Mouse (Mus musculus) embryonic fibroblast, embryonic 13.5 days (primary cell): Measurements from ENCODE around the gene Plce1. TPM values are rescaled to one million over a fixed set of nuclear protein-coding genes. Genes with fewer than 3 reads are reported as not detected.
A peak's percentile ranks its signal among the peaks of the same experiment; 100 is the strongest.

Experiments used
- H3K27ac ChIP-seq: 2 replicates; pipeline ENCODE4 v1.5.1; 2012; ENCODE audit warnings: low read length, control low read depth, inconsistent platforms; ENCODE audit not compliant: insufficient read depth
- H3K4me1 ChIP-seq: 2 replicates; pipeline ENCODE4 v1.6.1; 2011; ENCODE audit warnings: low read length; ENCODE audit not compliant: control insufficient read depth, insufficient read depth
- H3K4me3 ChIP-seq: 2 replicates; pipeline ENCODE4 v1.5.1; 2011; ENCODE audit warnings: mild to moderate bottlenecking, control low read depth, low read length; ENCODE audit not compliant: insufficient read depth
- CTCF ChIP-seq: IDR thresholded peaks from 2 replicates; pipeline ENCODE4 v1.5.1; 2011; ENCODE audit warnings: mild to moderate bottlenecking, control low read depth, low read length, moderate library complexity, borderline replicate concordance; ENCODE audit not compliant: insufficient read depth
- POLR2A ChIP-seq: IDR thresholded peaks from 2 replicates; pipeline ENCODE4 v1.6.1; 2011; ENCODE audit warnings: low read depth, mild to moderate bottlenecking, control low read depth, low read length, moderate library complexity
- polyA plus RNA-seq: library from polyadenylated mRNA; stranded (reverse); fragments of >200 nt; gene quantifications from 2 replicates; pipeline ENCODE4 v1.2.4, GENCODE M21; 2011; ENCODE audit warnings: low read depth; ENCODE audit not compliant: missing spikeins, insufficient read length

Gene Plce1
- polyA plus RNA-seq, 1 experiment = 10.8 TPM

DNA sequence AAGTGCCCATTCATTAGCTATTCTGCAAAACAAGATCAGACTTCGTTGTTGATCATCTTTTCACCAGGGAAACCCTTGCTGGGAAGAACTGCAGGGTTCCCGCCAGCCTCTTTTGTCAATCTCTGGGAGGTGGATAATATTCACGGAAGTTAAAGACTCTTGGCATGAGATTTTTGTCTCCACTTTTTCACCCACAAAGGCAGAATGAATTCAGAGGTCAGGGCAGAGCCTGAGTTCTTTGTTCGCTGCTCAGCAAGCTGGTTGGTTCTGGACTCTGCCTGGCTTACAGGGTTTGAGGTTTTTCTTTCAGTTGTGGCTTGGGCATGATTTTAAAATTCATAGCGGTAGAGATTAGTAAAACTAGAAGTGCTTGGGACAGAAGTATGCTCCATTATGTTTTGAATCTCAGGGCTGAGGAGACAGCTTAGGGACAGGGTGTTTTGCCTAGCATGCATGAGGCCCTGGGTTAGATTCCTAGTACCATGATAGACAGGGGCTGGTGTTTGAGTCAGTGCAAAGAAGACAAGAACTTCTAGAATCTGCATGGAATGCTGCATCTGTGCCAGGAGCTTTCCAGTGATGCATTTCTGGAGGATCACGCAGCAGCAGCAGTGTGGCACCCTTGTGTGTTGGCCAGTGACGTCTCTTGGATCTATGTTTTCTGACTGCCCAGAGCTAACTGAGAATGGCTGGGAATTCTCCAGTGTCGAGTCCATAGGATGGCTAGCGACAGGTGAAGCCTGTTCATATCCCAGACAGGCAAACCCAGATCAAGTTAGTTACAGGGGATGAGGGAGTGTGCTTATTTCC lies 7.4 kb downstream of the Plce1 start:
- Histone ChIP-seq H3K4me1 (no peaks in the 10 kb centered on the region), H3K4me3 (no peak overlapping the region), H3K27ac (no peak overlapping the region)
- TF ChIP-seq POLR2A (no peak), CTCF (no peak)

DNA sequence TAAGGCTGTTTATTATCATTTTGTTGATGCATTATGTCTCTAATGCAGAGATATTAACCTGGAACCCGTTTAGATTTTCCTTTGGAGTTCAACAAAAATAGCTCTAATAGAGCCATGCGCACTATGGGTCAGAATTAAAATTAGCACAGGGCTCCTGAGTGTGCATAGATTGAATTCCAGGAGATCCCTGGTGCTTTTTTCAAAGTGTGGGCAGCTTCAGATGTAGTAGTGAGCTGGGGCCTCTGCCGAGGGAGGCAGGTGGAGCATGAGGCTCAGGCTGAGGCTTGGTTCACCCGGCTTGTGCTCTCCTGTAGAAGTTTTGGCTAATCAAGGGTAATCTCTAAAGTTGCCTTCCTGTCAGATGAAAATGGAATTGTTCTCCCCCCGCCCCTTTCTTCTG lies 17.3 kb downstream of the Plce1 start:
- no peaks in the 10 kb centered on the region for H3K4me1 ChIP-seq
- no peak overlapping the region for H3K27ac ChIP-seq
- H3K4me3 ChIP-seq = no peak overlapping the region
- TF ChIP-seq CTCF = no peak
- no peak for TF ChIP-seq POLR2A

DNA sequence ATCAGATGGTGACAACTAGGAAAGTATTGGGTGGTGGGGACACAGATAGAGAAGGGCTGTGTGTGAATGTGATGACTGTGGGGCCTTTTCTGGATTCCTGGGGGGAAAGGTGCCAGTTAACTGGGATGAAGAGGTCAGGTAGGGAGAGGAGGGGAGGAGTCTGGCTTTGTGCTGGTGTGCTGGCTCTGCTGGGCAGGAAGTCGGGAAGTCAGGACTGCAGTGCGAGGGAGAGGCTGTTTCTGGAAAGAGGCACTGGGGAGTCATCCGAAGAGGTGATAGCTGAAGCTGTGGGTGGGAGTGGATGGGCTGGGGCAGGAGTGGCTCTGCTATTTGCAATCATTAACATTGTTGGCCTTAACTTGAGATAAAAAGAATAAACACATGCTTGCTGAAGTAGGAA lies 23.7 kb downstream of the Plce1 start:
- Histone ChIP-seq H3K27ac (no peak overlapping the region), H3K4me1 (no peaks in the 10 kb centered on the region)
- no peak for TF ChIP-seq POLR2A
- no peak for TF ChIP-seq CTCF

DNA sequence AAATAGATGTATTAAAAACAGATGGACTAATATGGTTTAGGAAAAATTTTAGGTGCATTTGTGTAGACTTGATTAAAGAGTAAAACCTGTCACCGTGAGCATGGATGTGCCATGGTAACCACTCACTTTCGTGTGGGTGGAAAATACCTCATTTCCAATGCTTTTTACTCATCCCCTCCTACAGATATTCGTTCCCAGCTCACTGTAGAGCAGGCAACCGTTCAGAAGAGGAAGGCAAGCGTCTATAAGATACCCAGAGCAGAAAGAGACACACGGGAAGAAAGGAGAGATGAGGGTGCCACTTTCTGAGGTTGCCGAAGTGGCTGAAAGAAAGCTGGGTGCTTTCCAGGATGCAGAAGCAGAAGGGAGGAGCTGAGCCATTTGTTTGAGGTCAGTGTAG lies 25.2 kb downstream of the Plce1 start:
- no peak for TF ChIP-seq CTCF
- TF ChIP-seq POLR2A = no peak
- no peak overlapping the region for H3K27ac ChIP-seq
- H3K4me3 ChIP-seq = no peak overlapping the region
- H3K4me1 ChIP-seq = no peaks in the 10 kb centered on the region

More for the DNA sequence above, 23.7 kb downstream of the Plce1 start:
- no peak overlapping the region for H3K4me3 ChIP-seq

DNA sequence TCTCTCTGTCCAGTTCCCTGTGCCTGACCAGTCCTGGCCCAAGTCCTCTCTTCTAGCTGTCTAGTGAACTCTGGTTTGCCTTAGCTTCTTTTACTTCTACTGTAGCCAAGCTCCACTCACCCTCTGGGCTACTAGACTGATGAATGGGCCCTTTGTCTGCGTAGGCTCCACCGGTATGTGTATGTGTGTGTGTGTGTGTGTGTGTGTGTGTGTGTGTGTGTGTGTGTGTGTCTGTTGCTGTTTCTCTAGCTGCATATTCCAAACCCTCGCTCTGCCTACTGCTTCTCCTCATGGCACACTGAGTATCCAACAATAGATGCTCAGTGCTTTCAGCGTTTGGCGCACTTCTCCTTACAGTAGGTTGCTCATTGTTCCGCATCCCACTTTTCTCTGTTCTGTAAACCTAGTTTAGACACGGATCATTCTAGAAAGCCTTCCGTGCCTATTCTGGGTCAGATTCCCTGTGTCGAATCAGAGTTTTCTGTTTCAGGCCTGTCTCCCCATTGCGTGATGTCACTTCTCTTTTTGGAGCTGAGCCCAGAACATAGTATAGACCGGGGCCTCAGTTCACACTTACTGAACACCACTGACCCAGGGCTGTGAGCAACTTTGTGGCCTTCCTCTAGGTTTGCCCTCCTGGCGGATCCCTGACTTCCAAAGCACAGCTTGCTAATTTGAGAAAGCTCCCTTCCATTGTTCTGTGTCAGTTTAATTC lies 26.5 kb downstream of the Plce1 start:
- Histone ChIP-seq H3K27ac (no peak overlapping the region), H3K4me3 (no peak overlapping the region)
- TF ChIP-seq POLR2A (no peak), CTCF (no peak)

DNA sequence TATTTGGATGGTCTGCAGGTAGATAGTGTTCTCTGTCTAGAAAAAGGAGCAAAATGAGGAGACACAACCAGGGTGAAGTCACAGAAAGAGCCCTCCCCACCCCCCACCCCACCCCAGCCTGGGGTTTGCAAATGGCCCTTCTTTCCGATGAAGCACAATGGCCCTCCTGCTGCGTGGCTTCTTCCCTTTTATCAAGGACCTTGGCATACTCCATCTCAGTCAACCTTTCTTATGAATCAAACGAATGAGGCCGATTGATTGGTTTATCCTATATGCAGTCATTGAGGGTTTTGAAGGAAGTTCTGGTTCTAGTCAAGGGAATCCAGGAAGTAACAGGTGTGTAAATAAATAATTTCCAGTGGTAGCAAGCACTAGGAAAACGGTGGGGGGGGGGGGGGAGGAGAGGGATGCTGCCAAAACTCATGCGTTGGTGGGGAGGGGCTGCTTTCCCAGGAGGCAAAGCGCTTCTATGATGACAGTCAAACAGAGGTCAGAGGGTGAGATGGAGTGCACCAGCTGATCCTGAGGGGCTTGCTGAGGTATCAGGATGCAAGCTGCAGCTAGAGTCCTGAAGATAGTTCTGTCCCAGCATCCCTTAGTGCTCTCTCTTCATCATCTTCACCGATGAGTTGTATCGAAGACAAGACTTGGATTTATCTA lies 27.2 kb downstream of the Plce1 start:
- Histone ChIP-seq H3K4me1 (no peaks in the 10 kb centered on the region), H3K4me3 (no peak overlapping the region), H3K27ac (no peak overlapping the region)
- TF ChIP-seq POLR2A (no peak), CTCF (no peak)

More for the DNA sequence above, 26.5 kb downstream of the Plce1 start:
- no peaks in the 10 kb centered on the region for H3K4me1 ChIP-seq

DNA sequence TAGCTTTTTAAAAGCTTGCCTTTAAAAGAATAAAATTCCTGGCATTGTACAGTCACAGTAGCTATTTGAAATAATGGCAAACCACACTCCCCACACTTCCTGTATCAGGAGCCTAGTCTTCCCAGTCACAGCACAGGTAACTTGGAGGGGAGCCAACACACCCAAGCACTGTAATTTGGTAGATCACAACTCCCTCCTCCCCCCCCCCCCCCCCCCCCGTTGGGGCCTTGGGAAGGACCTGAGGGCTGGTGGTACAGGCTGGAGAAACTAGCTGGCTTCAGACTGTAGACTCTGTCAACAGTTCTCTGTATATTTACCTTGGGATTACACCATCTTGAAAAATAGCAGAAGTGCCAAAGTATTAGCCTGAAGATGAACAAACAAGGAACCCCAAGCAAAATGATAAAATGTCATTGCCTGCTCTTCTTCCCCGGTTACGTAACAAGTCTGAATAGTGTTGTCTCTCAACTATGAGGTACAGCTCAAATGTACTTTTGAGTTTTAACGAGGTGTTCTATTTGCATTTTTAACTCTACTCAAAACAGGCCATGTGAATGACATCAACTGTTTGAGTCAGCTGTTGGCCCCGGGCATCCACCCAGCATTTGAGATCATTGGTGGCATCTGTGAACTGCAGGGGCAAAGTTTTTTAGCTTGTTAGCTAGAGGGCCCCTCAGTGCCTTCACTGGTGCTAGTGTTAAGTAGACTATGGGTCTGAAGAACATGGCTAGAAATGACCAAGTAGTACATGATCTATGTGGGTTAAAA lies 33.7 kb downstream of the Plce1 start:
- H3K4me3 ChIP-seq = no peak overlapping the region
- TF ChIP-seq POLR2A (no peak), CTCF (no peak)

DNA sequence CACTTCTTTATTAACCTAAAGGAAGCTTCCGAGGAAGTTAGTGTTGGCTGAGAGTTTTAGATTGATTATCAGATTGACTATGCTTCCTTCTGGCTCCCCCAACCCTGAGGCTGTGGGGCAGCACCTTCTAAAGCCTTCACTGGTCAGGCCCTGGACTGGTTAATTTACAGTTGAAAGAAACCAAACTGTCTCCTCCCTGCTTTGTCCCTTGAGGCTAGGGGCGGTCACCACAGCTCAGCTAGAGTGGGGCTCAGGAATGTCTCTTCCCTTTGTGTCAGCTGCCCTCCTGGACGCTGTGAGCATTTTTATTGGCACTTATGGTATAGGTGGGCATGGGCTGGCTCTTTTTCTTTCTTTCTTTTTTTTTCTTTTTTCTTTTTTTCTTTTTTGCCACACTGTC lies 45.9 kb downstream of the Plce1 start:
- Histone ChIP-seq H3K27ac (no peak overlapping the region), H3K4me1 (0 out of 2 replicates have a peak, but pooled peaks cover 3% of the 10 kb centered on the region), H3K4me3 (no peak overlapping the region)
- TF ChIP-seq CTCF (no peak), POLR2A (no peak)

More for the DNA sequence above, 33.7 kb downstream of the Plce1 start:
- Histone ChIP-seq H3K27ac (no peak overlapping the region), H3K4me1 (no peaks in the 10 kb centered on the region)

DNA sequence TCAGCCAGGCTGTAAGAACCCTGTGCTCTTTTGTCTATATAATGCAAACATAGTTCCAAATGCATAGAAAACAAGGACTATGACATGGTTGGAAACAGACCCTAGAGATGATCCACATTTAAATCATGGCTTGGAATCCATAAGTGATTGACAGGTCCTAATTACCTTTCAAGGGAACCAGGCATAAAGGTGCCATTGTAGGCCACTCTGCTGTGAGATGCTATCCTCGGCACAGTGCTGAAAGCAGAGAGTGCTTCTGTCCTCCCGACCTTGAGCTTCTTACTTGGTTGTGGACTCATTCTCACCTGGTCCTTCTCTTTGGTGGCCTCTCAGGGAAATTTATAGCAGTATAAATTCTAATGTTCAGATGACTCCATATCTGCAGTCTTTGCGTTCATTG lies 46.6 kb downstream of the Plce1 start:
- Histone ChIP-seq H3K27ac (peak overlapping the region; percentile 25; the same call in 1 of the 2 replicates), H3K4me1 (0 out of 2 replicates have a peak, but pooled peaks cover 3% of the 10 kb centered on the region), H3K4me3 (no peak overlapping the region)
- TF ChIP-seq POLR2A (no peak), CTCF (no peak)

DNA sequence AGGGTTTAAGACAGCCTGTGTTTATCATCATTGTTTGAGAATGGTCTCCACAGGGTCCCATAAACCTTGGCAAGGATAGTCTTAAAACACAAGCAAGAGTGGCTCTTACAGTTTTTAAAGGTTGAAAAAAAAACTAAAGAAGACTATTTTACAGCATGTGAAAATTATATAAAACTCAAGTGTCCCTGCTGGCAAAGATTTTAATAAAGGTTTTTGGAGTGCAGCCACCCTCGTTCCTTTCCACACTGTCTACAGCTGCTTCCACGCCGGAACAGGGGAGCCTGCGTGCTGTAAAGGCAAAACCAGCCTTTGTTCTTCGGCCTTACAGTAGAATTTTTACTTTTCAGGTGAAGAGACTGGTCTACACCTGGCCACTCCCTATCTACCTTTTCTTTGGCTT lies 52.3 kb downstream of the Plce1 start:
- no peak for TF ChIP-seq POLR2A
- Histone ChIP-seq H3K4me3 (no peak overlapping the region), H3K4me1 (peaks cover 3% of the 10 kb centered on the region; the same call in 1 of the 2 replicates), H3K27ac (no peak overlapping the region)
